Mouse (Mus musculus) ES-E14 (cell line): ENCODE data around the gene Kcna6. TPM values are rescaled to one million over a fixed set of nuclear protein-coding genes. Genes with fewer than 3 reads are reported as not detected.

Experiments
- DNase-seq: peaks from one replicate; pipeline ENCODE4 v3.0.0-alpha.2; 2013; ENCODE audit warnings: low read depth, low spot score
- H3K27ac ChIP-seq: 2 replicates; pipeline ENCODE4 v1.5.1; 2012; ENCODE audit warnings: low read depth, mild to moderate bottlenecking, low read length, moderate library complexity, mixed read lengths; ENCODE audit not compliant: poor library complexity, insufficient read depth, severe bottlenecking
- H3K36me3 ChIP-seq: 2 replicates; pipeline ENCODE4 v1.6.1; 2012; ENCODE audit warnings: mild to moderate bottlenecking, low read length, moderate library complexity, mixed read lengths; ENCODE audit not compliant: control insufficient read depth, poor library complexity, insufficient read depth, severe bottlenecking
- H3K4me1 ChIP-seq, 2 experiments: fragments of 150-350 bp in 1 of 2; sonication (generic) in 1 of 2; 2 replicates each; pipeline ENCODE4 v1.6.1; 2012; ENCODE audit warnings: low read length in 2 of 2, mild to moderate bottlenecking in 1 of 2, mixed read lengths in 1 of 2; ENCODE audit not compliant: control insufficient read depth in 2 of 2, insufficient read depth in 2 of 2, poor library complexity in 1 of 2
- H3K4me3 ChIP-seq, 2 experiments: fragments of 150-350 bp in 1 of 2; sonication (generic) in 1 of 2; 2 replicates each; pipeline ENCODE4 v1.5.1; 2012; ENCODE audit warnings: low read length in 2 of 2, low read depth in 1 of 2, mild to moderate bottlenecking in 1 of 2, mixed read lengths in 1 of 2; ENCODE audit not compliant: insufficient read depth in 1 of 2, poor library complexity in 1 of 2, severe bottlenecking in 1 of 2
- H3K9ac ChIP-seq: 2 replicates; pipeline ENCODE4 v1.6.1; 2012; ENCODE audit warnings: low read depth, mild to moderate bottlenecking, low read length, mixed read lengths; ENCODE audit not compliant: poor library complexity, insufficient read depth, severe bottlenecking
- H3K9me3 ChIP-seq: fragments of 150-350 bp; sonication (generic); 2 replicates; pipeline ENCODE4 v1.6.1; 2012; ENCODE audit warnings: low read depth, mild to moderate bottlenecking, low read length; ENCODE audit not compliant: control insufficient read depth, insufficient read depth
- CHD2 ChIP-seq: IDR thresholded peaks from 2 replicates; pipeline ENCODE4 v1.6.1; 2014; ENCODE audit warnings: mild to moderate bottlenecking, low read depth, low read length, inconsistent platforms
- HCFC1 ChIP-seq: IDR thresholded peaks from 2 replicates; pipeline ENCODE4 v1.6.1; 2012; ENCODE audit warnings: low read length, inconsistent platforms, borderline replicate concordance; ENCODE audit not compliant: insufficient read depth
- MAFK ChIP-seq: IDR thresholded peaks from 2 replicates; pipeline ENCODE4 v1.6.1; 2014; ENCODE audit warnings: mild to moderate bottlenecking, low read depth, low read length, inconsistent platforms; ENCODE audit not compliant: insufficient read depth
- ZC3H11A ChIP-seq: IDR thresholded peaks from 2 replicates; pipeline ENCODE4 v1.6.1; 2012; ENCODE audit warnings: low read depth, mild to moderate bottlenecking, inconsistent platforms, low read length, borderline replicate concordance
- ZNF384 ChIP-seq: IDR thresholded peaks from 2 replicates; pipeline ENCODE4 v1.6.1; 2012; ENCODE audit warnings: low read depth, low read length, inconsistent platforms
- in situ Hi-C, 2 experiments: fragments of 600-800 bp; cut with MboI; formaldehyde crosslinking; loops; one replicate each; pipeline ENCODE4 v1.15.1; 2025; ENCODE audit warnings: low sequenced_read_pairs in 2 of 2, inconsistent platforms in 1 of 2; ENCODE audit not compliant: unreplicated experiment in 2 of 2
- total RNA-seq: library from RNA; depleted of rRNA; stranded (reverse); fragments of 300-350 nt; gene quantifications from 2 replicates; pipeline ENCODE4 v1.2.3, GENCODE M21; 2012; rRNA removed

Kcna6 gene
- total RNA-seq, 1 experiment = 0.67 TPM

- Histone ChIP-seq H3K27ac (no peak overlapping the region), H3K9ac (no peak overlapping the region), H3K36me3 (no peaks in the 10 kb centered on the region), H3K4me3 (no peak overlapping the region), H3K4me1 (peaks cover 0 to 1% of the 10 kb centered on the region in 2 experiments; a peak in 1 of 4 replicates), H3K9me3 (no peaks in the 10 kb centered on the region)
- DNase-seq = peak; percentile 29
- in situ Hi-C loops = no loop called here
- TF ChIP-seq ZC3H11A (no peak), CHD2 (no peak), HCFC1 (no peak), MAFK (no peak), ZNF384 (no peak)
These were observed 61.5 kb downstream of the Kcna6 start for GRCm38 (mm10) chr6:126678961-126679360.

- H3K4me1 ChIP-seq = peaks cover 0 to 2% of the 10 kb centered on the region in 2 experiments; a peak in 1 of 4 replicates
- DNase-seq = no peak
These were observed 73.5 kb downstream of the Kcna6 start for GRCm38 (mm10) chr6:126667001-126667400.

GRCm38 (mm10) chr6:126666091-126666490, 74.4 kb downstream of the Kcna6 start:
- H3K27ac ChIP-seq = no peak overlapping the region
- H3K4me3 ChIP-seq = no peak overlapping the region
- no peaks in the 10 kb centered on the region for H3K36me3 ChIP-seq
- in situ Hi-C loops = no loop called here
- TF ChIP-seq ZNF384 (no peak), CHD2 (no peak), ZC3H11A (no peak), HCFC1 (no peak), MAFK (no peak)
- H3K9ac ChIP-seq = no peak overlapping the region
- no peaks in the 10 kb centered on the region for H3K9me3 ChIP-seq
- H3K4me1 ChIP-seq = peaks cover 0 to 2% of the 10 kb centered on the region in 2 experiments; a peak in 1 of 4 replicates
- DNase-seq = no peak

More at GRCm38 (mm10) chr6:126667001-126667400, 73.5 kb downstream of the Kcna6 start:
- H3K27ac ChIP-seq = no peak overlapping the region
- no peak overlapping the region for H3K4me3 ChIP-seq
- no peak overlapping the region for H3K9ac ChIP-seq
- no peak for TF ChIP-seq HCFC1
- TF ChIP-seq CHD2 = no peak
- TF ChIP-seq MAFK = no peak
- TF ChIP-seq ZC3H11A = no peak
- TF ChIP-seq ZNF384 = no peak
- no peaks in the 10 kb centered on the region for H3K9me3 ChIP-seq
- no peaks in the 10 kb centered on the region for H3K36me3 ChIP-seq
- in situ Hi-C loops = no loop called here

GRCm38 (mm10) chr6:126664569-126664968, 75.9 kb downstream of the Kcna6 start:
- no peak overlapping the region for H3K9ac ChIP-seq
- peaks cover 0 to 1% of the 10 kb centered on the region in 2 experiments; a peak in 1 of 4 replicates for H3K4me1 ChIP-seq
- in situ Hi-C loops = no loop called here
- TF ChIP-seq HCFC1 (no peak), CHD2 (no peak), ZC3H11A (no peak), ZNF384 (no peak), MAFK (no peak)
- no peak overlapping the region for H3K4me3 ChIP-seq
- no peak for DNase-seq
- H3K9me3 ChIP-seq = no peaks in the 10 kb centered on the region
- no peak overlapping the region for H3K27ac ChIP-seq
- no peaks in the 10 kb centered on the region for H3K36me3 ChIP-seq

Other genes with a start within 250 kb of the Kcna6 start
- 0.16 TPM in 1 of 2 replicates, not detected in the other for gene Kcna5, start 205.3 kb downstream of the Kcna6 start, total RNA-seq
- gene Kcna1, start 94.3 kb downstream of the Kcna6 start, total RNA-seq = 0.18 and 0.21 TPM in 2 replicates
- 148 and 200 TPM in 2 replicates for gene Ndufa9, start 108.5 kb upstream of the Kcna6 start, total RNA-seq
- 0.13 and 0.16 TPM in 2 replicates for gene Akap3, start 112.4 kb upstream of the Kcna6 start, total RNA-seq
- gene Dyrk4, start 181.2 kb upstream of the Kcna6 start, total RNA-seq = 0.74 and 1.3 TPM in 2 replicates
- 40.5 and 40.6 TPM in 2 replicates for gene Rad51ap1, start 198.9 kb upstream of the Kcna6 start, total RNA-seq
- 11.6 and 20.3 TPM in 2 replicates for gene D6Wsu163e, start 199.3 kb upstream of the Kcna6 start, total RNA-seq